Mouse (Mus musculus): ENCODE results near the gene Pde10a.

Gene Pde10a

DNA sequence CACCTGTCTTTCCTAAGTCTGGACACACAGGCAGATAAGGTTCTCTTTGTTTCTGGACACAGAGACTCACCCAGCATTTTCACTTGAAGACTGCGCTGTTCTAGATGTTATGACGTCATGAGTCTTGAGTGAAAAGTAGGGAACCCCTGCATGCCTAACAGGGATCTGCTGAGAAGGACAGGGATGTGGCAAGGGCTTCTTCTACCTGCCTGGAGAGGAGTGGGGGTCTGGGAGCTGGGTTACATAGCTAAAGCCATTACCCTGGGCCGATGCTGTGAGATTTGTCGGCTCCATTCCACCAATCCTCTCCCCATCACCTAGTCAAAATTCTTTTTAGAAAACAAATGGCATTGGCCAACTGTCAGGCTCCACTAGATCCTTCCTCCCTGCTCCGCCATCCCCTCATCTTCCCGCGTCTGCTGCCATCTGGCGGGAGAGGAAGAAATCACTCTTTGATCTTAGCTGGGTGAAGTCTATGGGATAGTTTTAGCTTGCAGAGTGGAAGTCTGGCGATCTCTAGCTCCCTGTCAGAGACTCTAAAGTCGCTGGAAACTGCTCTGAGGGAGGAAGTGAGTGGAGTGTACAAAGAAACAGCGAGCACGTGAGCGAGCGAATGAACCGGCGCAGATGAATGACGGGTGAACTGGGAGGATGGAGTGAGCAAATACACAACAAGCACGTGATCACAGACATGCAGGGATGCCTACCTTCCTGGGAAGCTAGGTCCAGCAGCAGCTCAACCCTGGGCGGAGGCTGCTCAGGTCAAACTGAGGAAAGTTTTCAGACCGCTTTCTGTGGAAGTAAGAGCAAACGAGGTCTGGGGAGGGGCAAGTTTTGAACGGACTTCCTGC lies 67.5 kb downstream of the Pde10a start:
- peak; percentile 82 for DNase-seq

GRCm38 (mm10) chr17:8597790-8598189 lies 72.6 kb downstream of the Pde10a start:
- DNase-seq, result peak; percentile 75

- DNase-seq, result no peak
Observed at GRCm38 (mm10) chr17:8602976-8603375, 77.8 kb downstream of the Pde10a start.

GRCm38 (mm10) chr17:8605921-8606320 lies 80.7 kb downstream of the Pde10a start:
- no peak for DNase-seq

- no peak for DNase-seq
Observed at GRCm38 (mm10) chr17:8606695-8607094, 81.5 kb downstream of the Pde10a start.

DNA sequence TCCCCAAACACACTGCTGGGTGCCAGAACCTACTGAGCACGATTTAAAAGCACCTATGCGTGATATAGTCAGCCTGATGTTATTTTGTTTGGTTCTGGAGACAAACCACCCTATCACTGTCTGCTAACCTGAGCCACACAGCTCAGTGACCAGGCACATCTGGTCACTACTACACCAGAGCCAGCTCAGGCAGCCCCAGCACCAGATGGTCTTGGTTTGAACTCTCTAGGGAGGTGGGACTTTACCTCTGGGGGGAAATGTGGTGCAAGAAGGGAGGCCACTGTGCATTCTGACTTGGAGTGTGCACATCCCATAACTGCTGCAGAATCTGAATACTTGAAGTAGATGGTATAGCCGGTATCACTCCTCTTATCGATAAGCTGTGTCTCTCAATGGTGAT lies 86.7 kb downstream of the Pde10a start:
- DNase-seq, result no peak

DNA sequence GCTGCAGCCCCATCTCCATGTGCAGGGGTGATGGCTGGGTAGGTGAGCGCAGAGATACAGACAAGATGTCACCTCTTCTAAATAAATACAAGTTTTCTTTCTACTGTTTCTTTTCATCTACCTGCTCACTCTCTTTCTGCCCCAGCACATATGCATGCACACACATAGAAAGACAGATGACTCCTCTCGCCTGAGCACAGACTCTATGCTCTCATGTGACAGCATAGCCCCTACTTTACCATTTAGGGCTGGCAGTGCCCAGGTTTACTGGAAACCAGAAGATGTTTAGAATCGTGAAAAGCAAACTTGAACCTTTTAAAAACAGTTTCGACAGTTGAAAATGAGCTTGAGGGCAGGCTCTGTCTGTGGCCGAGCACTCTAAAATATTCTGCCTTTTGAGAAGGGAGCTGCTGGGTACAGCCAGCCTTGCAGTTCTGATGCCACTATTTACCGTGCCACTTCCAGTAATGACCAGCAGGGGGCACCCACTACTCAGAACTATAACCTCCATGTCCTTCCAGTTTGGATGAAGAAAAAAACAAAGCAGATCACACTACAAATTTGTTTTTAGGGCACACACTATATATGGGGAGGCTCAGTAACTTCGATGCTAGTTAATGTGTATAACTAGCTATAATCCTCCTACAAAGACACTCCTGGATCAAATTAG lies 88.8 kb downstream of the Pde10a start:
- peak; percentile 75 for DNase-seq

DNA sequence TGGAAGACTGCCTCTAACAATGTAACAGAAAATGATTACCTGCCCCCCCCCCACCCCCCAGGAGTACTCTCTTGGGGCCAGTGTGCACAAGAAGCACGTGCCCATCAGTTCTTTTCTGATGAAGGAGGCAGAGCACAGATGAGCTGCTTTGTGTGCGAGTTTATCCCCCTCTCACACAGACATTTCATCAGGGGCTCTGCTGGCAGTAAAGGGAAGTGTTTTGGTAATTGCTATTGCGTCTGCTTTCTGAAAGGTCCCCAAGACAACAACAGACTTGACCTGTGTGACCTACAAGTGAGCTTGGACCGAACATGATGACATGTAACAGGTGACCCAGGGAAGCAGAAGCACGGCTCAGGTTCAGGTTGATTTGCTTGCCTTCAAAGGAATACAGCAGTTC lies 95.2 kb downstream of the Pde10a start:
- DNase-seq, result no peak

DNA sequence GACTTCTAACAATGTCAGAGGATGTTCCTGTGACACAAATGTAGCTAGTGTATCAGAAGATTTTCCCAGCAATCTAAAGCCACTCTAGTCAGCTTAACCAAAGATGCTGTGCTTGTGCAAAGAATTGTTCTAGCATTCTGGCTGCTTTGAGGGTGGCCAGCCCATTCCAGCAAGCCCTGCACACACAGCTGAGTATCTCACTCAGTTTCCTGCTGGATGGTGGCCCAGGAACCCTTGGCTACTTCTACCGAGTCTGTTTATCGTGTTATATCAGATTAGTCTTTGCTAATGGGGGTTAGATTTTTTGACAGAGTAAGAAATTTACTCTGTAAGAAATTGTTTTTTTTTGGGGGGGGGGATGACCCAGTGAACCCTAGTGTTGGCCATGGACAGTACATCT lies 95.9 kb downstream of the Pde10a start:
- DNase-seq, result no peak

DNA sequence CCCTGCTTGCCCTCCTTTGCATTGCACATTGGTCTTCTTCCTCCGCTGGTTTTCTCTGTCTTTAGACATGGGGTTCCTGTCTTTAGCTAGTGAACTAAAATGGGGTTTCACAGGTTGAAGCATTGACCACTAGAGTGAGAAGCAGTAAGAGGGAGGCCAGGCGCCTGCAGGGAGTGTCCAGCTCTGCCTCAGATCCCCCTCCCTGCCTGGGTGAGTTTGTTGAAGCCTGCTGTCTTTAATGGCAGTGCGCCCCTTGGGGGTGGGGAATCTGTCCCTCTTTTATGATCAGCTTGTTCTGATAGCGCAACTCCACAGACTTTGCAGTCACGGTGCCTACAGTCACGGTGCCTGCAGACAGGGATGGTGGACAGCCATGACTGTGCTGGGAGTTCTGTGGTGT lies 96.7 kb downstream of the Pde10a start:
- no peak for DNase-seq

- no peak for DNase-seq
Observed at GRCm38 (mm10) chr17:8626421-8626820, 101.2 kb downstream of the Pde10a start.

- DNase-seq, result no peak
Observed at GRCm38 (mm10) chr17:8631701-8632100, 106.5 kb downstream of the Pde10a start.

DNA sequence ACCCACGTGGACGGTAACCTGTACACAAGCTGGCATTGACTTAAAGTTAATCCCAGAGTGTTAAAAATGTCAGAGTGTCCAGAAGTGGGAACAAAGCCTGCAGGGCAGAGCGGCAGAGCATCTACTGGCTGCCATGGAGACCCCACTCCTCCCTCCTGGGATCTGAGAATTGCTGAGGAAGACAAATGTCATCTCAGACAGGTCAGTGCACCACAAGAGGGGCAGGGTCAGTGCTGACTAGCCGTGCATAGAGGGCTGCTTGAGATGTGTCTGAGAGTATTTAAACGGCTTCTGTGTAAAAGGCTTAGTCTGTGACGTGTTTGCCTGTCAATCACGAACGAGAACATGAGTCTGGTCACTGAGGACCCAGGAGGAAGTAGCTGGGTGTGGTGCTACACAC lies 108.4 kb downstream of the Pde10a start:
- peak; percentile 51 for DNase-seq

GRCm38 (mm10) chr17:8634476-8634875 lies 109.3 kb downstream of the Pde10a start:
- no peak for DNase-seq

GRCm38 (mm10) chr17:8636231-8636630 lies 111.1 kb downstream of the Pde10a start:
- no peak for DNase-seq

GRCm38 (mm10) chr17:8636691-8637090 lies 111.5 kb downstream of the Pde10a start:
- DNase-seq, result no peak

GRCm38 (mm10) chr17:8637181-8637580 lies 112.0 kb downstream of the Pde10a start:
- DNase-seq, result no peak

DNA sequence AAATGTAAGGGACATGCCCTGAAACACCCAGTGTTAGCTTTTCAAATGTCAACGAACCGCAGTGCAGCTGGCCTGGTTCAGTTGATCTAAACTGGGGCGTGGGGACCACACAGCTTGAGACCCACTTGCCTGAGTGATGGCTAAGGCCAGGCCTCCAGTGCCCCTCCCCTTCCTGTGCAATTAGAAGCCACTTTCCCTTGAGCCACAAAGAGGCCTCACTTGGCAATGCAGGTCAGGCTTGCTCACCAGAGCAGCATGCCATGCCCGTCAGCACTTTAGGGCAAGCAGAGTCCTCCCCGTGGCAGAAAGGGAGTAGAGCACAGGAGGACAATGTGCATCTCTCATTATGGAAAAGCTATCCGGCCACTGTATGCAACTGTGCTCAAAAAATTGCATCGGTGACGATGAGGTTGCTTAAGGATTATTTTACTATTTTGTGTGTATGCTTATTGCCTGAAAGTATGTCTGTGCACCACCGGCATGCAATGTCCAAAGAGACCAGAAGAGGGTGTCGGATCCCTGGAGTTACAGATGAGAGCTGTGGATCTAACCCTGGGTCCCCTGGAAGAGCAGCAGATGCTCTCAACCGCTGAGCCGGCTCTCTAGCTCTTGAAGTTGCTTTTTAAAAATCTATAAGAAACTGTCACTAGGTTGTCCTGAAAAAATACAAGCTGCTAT lies 114.7 kb downstream of the Pde10a start:
- DNase-seq, result no peak

- DNase-seq, result no peak
Observed at GRCm38 (mm10) chr17:8640741-8641480, 115.7 kb downstream of the Pde10a start.

DNA sequence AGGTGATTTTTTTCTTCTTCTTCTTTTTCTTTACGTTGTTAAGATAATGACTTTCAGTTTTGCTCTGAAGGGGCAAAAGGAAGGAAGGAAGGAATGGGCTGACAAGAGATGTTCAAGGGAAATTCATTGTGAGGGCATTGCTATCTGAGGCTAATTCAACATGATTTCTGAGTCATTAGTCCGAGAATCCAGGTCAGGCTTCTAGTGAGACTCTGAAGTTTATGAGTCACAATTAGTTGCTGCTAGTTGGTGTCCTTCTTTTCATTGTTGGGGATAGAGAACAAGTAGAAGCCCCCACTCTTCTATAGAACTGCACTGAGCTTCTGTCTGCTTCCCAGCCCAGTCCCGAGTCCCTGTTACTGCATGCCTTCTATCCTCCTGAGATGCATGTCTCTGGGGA lies 116.3 kb downstream of the Pde10a start:
- DNase-seq, result no peak

GRCm38 (mm10) chr17:8642356-8642755 lies 117.2 kb downstream of the Pde10a start:
- no peak for DNase-seq

DNA sequence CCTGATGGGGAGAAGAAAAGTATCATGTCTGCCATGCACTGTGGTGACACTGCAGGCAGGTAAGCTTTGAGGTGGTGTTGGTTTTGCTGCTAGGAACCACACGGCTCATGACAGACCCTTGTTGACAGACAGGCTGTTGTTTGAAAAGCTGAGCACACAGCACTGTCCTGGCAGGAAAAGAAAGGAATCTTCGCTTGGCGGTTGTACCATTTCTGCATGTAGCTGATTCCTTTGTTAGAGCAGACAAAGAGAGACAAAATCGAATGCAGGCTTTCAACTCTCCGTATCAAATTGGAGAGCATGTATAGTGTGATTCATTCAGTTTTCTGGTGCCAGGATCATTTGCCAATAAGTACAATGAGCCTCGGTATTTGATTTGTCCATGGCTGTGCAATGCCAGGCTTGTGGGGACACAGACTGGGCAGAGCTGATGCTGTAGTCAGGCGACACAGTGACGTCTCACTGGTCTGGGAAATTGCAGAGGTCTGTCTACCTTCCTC lies 122.2 kb downstream of the Pde10a start:
- DNase-seq, result no peak

GRCm38 (mm10) chr17:8648310-8648709 lies 123.1 kb downstream of the Pde10a start:
- no peak for DNase-seq

Data from embryo, embryonic 11 days (tissue).